Mouse (Mus musculus) heart, postnatal 0 days (tissue): Measurements from ENCODE around the gene Tceal3.
"Not testable (repeated sequence)": the region's sequence is repeated elsewhere in the genome, so short reads cannot be mapped to it uniquely, and the experiment has no call there.

Source experiments
- CTCF ChIP-seq: IDR thresholded peaks from 2 replicates; pipeline ENCODE4 v1.5.1; 2016; ENCODE audit warnings: antibody characterized with exemption, control low read depth, low read depth
- EP300 ChIP-seq: IDR thresholded peaks from 2 replicates; pipeline ENCODE4 v1.6.1; 2016; ENCODE audit warnings: antibody characterized with exemption, low read depth

- not testable (repeated sequence) for TF ChIP-seq EP300, CTCF
These were observed 46.7 kb upstream of the Tceal3 start, which contains the start of gene Kir3dl2 for GRCm38 (mm10) chrX:136543956-136544355.
